Mouse (Mus musculus): ENCODE results near the gene Egfr. TPM values are rescaled to one million over a fixed set of nuclear protein-coding genes. Genes with fewer than 3 reads are reported as not detected.

Egfr gene
- polyA plus RNA-seq (2012; rRNA removed), result 25.7 and 34.7 TPM in 2 replicates

DNA sequence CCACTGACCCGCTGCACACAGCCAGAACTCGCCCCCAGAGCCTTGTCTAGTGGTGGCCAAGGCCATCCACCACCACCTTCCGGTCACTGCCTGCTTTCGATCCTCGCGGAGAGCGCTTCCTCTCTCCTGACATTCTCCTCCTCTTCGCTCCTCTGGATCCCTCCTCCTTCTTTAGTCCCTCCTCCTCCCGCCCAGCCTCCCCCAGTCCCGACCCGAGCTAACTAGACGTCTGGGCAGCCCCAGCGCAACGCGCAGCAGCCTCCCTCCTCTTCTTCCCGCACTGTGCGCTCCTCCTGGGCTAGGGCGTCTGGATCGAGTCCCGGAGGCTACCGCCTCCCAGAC, at the start of gene Egfr:
TSS of gene Egfr (plus strand) at position 197 of the 342 bp plus-strand sequence.
- 3% methylated on average over 21 of the region's 21 CpGs for WGBS
- peak within 1 kb of the TSS; percentile 59 for H3K4me3 ChIP-seq (replicated peaks; ENCODE audit: extremely low read depth, low read depth, low read length)
- H3K4me1 ChIP-seq (ENCODE audit: control insufficient read depth, insufficient read depth, low read length), result no peaks in the 10 kb centered on the region
- no peak for DNase-seq
- TF ChIP-seq CTCF (IDR thresholded peaks at IDR 0.05; ENCODE audit: insufficient read depth, low read length) (no peak), POLR2A (IDR thresholded peaks at IDR 0.05; ENCODE audit: borderline replicate concordance, extremely low read depth, low read depth, low read length) (peak; percentile 77; the same call in 1 of the 2 replicates)

DNA sequence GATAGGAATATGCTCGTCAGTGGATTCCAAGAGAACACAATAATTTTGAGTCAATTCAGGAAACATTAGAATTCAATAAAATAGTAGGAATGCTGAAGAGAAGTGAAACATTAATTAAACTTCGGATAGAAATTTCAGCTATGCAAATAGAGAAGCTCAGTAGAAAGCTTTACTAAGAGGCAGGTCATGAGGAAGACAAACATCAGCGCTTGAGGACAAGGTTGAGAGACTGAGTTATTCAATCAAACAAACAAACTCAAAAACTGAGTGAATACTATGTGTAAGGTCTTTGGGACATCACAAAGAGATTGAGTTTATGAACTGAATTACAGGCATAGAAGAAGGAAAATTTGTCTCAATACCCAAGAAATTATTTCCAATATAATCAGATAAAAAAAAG, 48.8 kb upstream of the Egfr start:
- no peak for DNase-seq
- WGBS, result 76% methylated on average over 3 of the region's 3 CpGs
- Histone ChIP-seq H3K4me1 (ENCODE audit: control insufficient read depth, insufficient read depth, low read length) (no peaks in the 10 kb centered on the region), H3K4me3 (replicated peaks; ENCODE audit: extremely low read depth, low read depth, low read length) (no peak overlapping the region)
- TF ChIP-seq CTCF (IDR thresholded peaks at IDR 0.05; ENCODE audit: insufficient read depth, low read length), result no peak
- no peak for TF ChIP-seq POLR2A (IDR thresholded peaks at IDR 0.05; ENCODE audit: borderline replicate concordance, extremely low read depth, low read depth, low read length)

- WGBS, result 38% methylated on average over 1 of the region's 1 CpGs
- Histone ChIP-seq H3K4me1 (ENCODE audit: control insufficient read depth, insufficient read depth, low read length) (no peaks in the 10 kb centered on the region), H3K4me3 (replicated peaks; ENCODE audit: extremely low read depth, low read depth, low read length) (no peak overlapping the region)
- TF ChIP-seq POLR2A (IDR thresholded peaks at IDR 0.05; ENCODE audit: borderline replicate concordance, extremely low read depth, low read depth, low read length) (no peak), CTCF (IDR thresholded peaks at IDR 0.05; ENCODE audit: insufficient read depth, low read length) (no peak)
- no peak for DNase-seq
Measured at GRCm38 (mm10) chr11:16735083-16735644, 16.8 kb upstream of the Egfr start.

DNA sequence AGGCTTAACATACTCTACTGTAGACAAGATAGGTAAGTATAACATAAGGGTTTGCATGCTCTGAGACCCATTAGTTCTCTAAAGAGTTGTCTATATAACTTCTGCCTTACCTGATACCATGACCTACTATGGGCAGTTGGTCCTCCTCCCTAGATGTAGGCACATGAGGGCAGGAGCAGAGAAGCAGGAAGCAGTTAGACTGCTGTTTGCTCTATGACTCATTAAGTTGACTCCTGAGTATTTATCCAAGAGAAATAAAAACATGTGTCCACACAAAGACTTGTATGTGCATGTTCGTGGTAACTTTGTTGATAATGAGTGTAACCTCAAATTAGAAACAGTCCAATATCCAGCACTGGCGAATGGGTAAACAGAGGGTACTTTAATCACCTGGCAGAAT, 14.7 kb upstream of the Egfr start:
- Histone ChIP-seq H3K4me1 (ENCODE audit: control insufficient read depth, insufficient read depth, low read length) (no peaks in the 10 kb centered on the region), H3K4me3 (replicated peaks; ENCODE audit: extremely low read depth, low read depth, low read length) (no peak overlapping the region)
- DNase-seq, result no peak
- TF ChIP-seq POLR2A (IDR thresholded peaks at IDR 0.05; ENCODE audit: borderline replicate concordance, extremely low read depth, low read depth, low read length) (no peak), CTCF (IDR thresholded peaks at IDR 0.05; ENCODE audit: insufficient read depth, low read length) (no peak)
- 45% methylated on average over 2 of the region's 2 CpGs for WGBS

GRCm38 (mm10) chr11:16738691-16739090, 13.3 kb upstream of the Egfr start:
- H3K4me3 ChIP-seq (replicated peaks; ENCODE audit: extremely low read depth, low read depth, low read length), result no peak overlapping the region
- no peaks in the 10 kb centered on the region for H3K4me1 ChIP-seq (ENCODE audit: control insufficient read depth, insufficient read depth, low read length)
- WGBS, result 64% methylated on average over 2 of the region's 2 CpGs
- DNase-seq, result no peak
- TF ChIP-seq POLR2A (IDR thresholded peaks at IDR 0.05; ENCODE audit: borderline replicate concordance, extremely low read depth, low read depth, low read length) (no peak), CTCF (IDR thresholded peaks at IDR 0.05; ENCODE audit: insufficient read depth, low read length) (no peak)

- Histone ChIP-seq H3K4me3 (replicated peaks; ENCODE audit: extremely low read depth, low read depth, low read length) (no peak overlapping the region), H3K4me1 (ENCODE audit: control insufficient read depth, insufficient read depth, low read length) (no peaks in the 10 kb centered on the region)
- no peak for DNase-seq
- WGBS, result 42% methylated on average over 3 of the region's 3 CpGs
- TF ChIP-seq CTCF (IDR thresholded peaks at IDR 0.05; ENCODE audit: insufficient read depth, low read length) (no peak), POLR2A (IDR thresholded peaks at IDR 0.05; ENCODE audit: borderline replicate concordance, extremely low read depth, low read depth, low read length) (no peak)
Measured at GRCm38 (mm10) chr11:16739155-16739554, 12.8 kb upstream of the Egfr start.

GRCm38 (mm10) chr11:16740691-16741611, 11.1 kb upstream of the Egfr start:
- Histone ChIP-seq H3K4me1 (ENCODE audit: control insufficient read depth, insufficient read depth, low read length) (no peaks in the 10 kb centered on the region), H3K4me3 (replicated peaks; ENCODE audit: extremely low read depth, low read depth, low read length) (no peak overlapping the region)
- TF ChIP-seq CTCF (IDR thresholded peaks at IDR 0.05; ENCODE audit: insufficient read depth, low read length) (no peak), POLR2A (IDR thresholded peaks at IDR 0.05; ENCODE audit: borderline replicate concordance, extremely low read depth, low read depth, low read length) (no peak)
- DNase-seq, result no peak
- WGBS, result 71% methylated on average over 10 of the region's 10 CpGs

DNA sequence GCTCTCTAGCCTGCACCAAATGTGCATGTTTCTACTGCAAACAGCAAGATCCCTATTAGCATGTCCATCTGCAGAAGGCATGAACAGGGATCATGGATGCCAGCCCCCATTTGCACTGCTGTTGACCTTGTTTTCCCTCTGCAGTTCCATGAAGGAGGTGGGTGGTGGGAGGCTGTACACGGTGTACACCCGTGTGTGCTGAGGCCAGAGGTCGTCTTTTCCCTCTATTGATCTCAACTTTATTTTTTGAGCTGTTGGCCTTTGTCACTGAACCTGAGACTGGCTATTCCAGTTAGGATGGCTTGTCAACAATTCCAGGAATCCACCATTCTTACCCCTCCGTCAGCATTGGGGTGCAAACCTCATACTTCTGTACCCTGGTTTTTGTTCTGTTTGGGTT, 9.8 kb upstream of the Egfr start:
- TF ChIP-seq CTCF (IDR thresholded peaks at IDR 0.05; ENCODE audit: insufficient read depth, low read length) (no peak), POLR2A (IDR thresholded peaks at IDR 0.05; ENCODE audit: borderline replicate concordance, extremely low read depth, low read depth, low read length) (no peak)
- Histone ChIP-seq H3K4me1 (ENCODE audit: control insufficient read depth, insufficient read depth, low read length) (no peaks in the 10 kb centered on the region), H3K4me3 (replicated peaks; ENCODE audit: extremely low read depth, low read depth, low read length) (no peak overlapping the region)
- no peak for DNase-seq
- WGBS, result 67% methylated on average over 4 of the region's 4 CpGs

DNA sequence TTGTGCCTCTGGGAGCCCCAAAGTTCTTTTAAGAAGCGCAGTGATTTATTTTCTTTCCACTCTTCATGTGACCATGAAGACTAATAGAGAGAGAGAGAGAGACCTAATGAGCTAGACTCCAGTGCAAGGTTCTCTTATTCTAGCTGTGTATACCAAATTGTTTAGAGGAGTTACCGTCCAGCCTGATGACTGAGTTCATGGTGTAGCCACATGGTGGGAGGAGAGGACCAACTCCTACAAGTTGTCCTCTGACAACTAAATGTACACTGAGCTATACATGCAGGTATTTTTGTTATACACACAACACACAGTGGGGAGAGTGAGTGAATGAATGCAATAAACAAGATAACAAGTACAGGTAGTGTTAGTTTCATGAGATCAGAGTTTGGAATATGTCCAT, 9.2 kb upstream of the Egfr start:
- 85% methylated on average over 2 of the region's 2 CpGs for WGBS
- H3K4me1 ChIP-seq (ENCODE audit: control insufficient read depth, insufficient read depth, low read length), result no peaks in the 10 kb centered on the region

More for the DNA sequence above, 9.2 kb upstream of the Egfr start:
- no peak overlapping the region for H3K4me3 ChIP-seq (replicated peaks; ENCODE audit: extremely low read depth, low read depth, low read length)
- TF ChIP-seq POLR2A (IDR thresholded peaks at IDR 0.05; ENCODE audit: borderline replicate concordance, extremely low read depth, low read depth, low read length), result no peak
- TF ChIP-seq CTCF (IDR thresholded peaks at IDR 0.05; ENCODE audit: insufficient read depth, low read length), result no peak
- DNase-seq, result no peak

All from lung, adult 2 months (tissue).